Mouse (Mus musculus) ovary, adult 2 months (tissue): ENCODE data around the gene Shbg. TPM values are rescaled to one million over a fixed set of nuclear protein-coding genes. Genes with fewer than 3 reads are reported as not detected.

Experiments used
- polyA plus RNA-seq: library from polyadenylated mRNA; depleted of rRNA; stranded (reverse); fragments of >200 nt; gene quantifications from 2 replicates; pipeline ENCODE4 v1.2.3, GENCODE M21; 2012; rRNA removed

Gene Shbg
- polyA plus RNA-seq = 5.6 and 7.1 TPM in 2 replicates

DNA sequence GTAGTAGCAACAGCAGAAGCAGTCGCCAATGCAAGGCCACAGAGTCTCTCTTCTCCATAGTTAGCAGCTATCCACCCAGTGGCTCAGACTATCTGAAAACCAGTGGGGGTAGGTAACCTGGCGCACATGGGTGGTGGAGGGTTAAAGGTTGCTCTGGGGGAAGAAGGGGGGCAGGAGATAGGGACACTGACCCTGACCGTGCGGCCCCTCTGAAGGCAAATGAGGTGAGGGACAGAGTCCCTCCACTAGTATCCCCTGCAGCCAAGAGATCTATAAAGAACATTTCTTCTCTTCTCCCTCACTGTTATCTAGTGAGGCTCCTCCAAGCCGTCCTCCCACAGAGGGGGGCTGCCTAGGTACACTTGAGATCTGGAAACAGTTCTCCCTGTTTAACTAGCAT is at the start of gene Shbg:
Shbg (minus strand) TSS at position 101 of the 400 bp plus-strand sequence.

GRCm38 (mm10) chr11:69665961-69666664 is 48.4 kb upstream of the Shbg start, which contains the start of gene Cd68:
Gene Cd68, minus strand, starts transcription at chr11:69666153.

DNA sequence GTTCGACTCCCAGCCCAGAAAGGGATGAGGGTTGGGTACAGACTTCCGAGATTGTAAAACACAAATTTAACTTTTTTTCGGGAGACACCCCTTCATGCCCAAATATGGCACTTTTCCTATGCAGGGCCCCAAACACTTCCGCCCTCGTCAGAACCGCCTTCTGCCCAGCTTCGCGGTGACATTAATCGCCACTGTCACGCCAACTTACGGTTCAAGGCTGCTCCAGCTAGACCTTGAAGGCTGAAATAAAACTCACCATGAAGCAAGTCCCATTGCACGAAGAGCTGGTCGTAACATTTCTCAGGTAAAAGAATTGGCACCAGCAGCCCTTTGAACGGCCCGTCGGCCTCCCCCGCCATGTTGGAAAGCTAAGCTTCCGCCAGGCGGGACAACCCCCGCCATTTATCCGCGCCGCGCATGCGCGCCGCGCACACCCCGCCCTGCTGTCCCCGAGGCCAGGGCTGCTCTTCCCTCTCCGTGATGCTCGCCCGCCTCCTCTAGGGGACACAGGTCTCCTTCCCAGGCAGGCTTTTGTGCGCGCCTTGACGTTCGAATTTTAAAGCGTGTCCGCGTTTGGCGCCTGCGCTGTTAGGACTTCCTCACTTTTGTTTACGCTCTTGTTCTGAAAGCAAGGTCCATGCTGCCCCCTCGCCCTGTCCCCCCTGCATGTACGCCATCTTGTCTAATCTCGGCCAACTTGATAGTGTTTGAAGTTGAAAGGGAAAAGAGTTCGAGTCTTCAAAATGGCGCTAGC is 44.7 kb upstream of the Shbg start, which contains the start of gene Mpdu1:
Mpdu1 (minus strand) TSS at position 430 of the 754 bp plus-strand sequence.

GRCm38 (mm10) chr11:69655264-69656064 is 37.8 kb upstream of the Shbg start, which contains the start of gene Sox15:
Gene Sox15, plus strand, starts transcription at chr11:69655314.

GRCm38 (mm10) chr11:69632284-69633089 is 14.8 kb upstream of the Shbg start, which contains the start of gene Fxr2:
Gene Fxr2, plus strand, starts transcription at chr11:69632990.

DNA sequence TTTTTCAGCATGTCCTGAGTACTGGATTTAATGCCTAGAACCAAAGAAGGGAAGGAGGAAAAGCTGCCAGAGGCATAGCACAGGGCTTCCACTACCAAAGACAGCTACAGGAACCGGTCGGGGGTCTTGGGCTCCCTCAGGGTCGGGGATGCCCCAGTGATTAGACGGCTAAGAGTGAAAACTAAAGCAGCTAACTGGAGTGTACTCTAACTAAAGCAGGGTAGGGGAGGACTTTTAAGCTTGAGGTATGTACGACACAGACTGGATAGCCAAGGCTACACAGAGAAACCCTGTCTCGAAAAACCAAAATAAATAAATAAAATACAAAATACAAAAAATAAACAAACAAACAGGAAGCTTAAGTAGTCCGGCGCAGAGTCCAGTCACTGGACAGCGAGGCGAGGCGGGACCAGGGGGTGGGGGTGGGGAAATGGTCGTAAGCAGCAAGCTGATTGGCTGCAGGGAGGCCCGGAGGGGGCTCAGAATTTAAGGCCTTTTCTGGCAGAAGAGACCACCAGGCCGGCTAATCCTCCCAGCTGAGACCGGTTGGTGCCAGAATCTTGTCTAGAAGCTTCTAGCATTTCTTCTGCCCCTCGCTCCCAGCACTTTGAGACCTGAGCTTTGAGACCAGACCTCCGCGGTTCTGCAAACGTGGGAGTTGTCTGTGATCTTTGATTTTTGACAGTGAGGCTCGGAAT is 4.0 kb upstream of the Shbg start, which contains the start of gene Sat2:
Sat2 (plus strand) TSS at position 454 of the 698 bp plus-strand sequence.

DNA sequence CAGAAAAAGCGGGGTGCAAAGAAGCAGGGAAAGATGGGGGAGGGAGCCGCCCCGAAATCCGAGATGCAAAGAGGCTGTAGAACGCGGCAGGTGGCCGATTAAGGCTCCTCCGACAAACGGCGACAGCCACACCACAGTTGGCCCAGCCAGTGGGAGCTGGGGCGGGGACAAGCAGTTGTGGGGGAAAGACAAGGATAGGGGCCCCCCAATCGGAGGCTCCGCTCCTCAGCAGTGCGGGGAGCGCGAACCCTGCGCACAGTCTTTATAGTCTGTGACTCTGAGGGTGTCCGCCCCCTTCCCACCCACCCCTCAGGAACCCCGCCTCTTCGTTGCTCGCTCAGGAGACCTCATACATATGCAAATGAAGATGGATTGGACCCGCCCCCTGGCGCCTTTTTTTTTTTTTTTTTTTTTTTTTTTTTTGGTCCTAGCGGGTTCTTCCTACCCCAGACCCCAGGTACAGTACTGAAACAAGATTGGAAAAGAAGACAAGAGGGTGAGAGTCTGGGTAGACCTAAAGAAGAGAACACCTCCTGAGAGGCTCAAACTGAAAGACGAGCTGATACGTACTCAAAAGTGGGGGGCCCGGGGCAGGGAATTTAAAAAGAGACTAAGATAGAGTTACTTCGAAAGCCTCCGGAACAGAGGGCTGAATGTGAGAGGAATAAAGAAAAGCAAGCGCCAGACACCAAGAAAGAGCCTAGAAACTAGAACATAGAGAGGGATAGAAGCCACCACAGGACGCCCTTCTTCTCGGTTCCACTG is 11.8 kb downstream of the Shbg start, which contains the start of gene Atp1b2:
Atp1b2 (minus strand) TSS at position 217 of the 765 bp plus-strand sequence.

GRCm38 (mm10) chr11:69580091-69580514 is 37.6 kb downstream of the Shbg start, which contains the start of the genes Wrap53 and Trp53:
Gene Wrap53, minus strand, starts transcription at chr11:69580255.
Gene Trp53, plus strand, starts transcription at chr11:69580359.

Other genes with a start within 250 kb of the Shbg start
- 192 and 199 TPM in 2 replicates for gene Chd3, start 248.5 kb downstream of the Shbg start, polyA plus RNA-seq
- 297 and 329 TPM in 2 replicates for gene Naa38, start 222.4 kb downstream of the Shbg start, polyA plus RNA-seq
- 18.8 and 20.3 TPM in 2 replicates for gene Cyb5d1, start 222.3 kb downstream of the Shbg start, polyA plus RNA-seq
- 62.8 and 66.4 TPM in 2 replicates for gene Tmem88, start 219.7 kb downstream of the Shbg start, polyA plus RNA-seq
- gene Kdm6b, start 204.2 kb downstream of the Shbg start, polyA plus RNA-seq = 15.6 and 16.4 TPM in 2 replicates
- gene Dnah2, start 68.8 kb downstream of the Shbg start, polyA plus RNA-seq = 5.1 and 7.0 TPM in 2 replicates
- gene Efnb3, start 57.7 kb downstream of the Shbg start, polyA plus RNA-seq = 13.1 and 13.5 TPM in 2 replicates
- gene Wrap53, start 37.6 kb downstream of the Shbg start, polyA plus RNA-seq = 18.8 and 25.8 TPM in 2 replicates
- gene Trp53, start 37.5 kb downstream of the Shbg start, polyA plus RNA-seq = 145 and 203 TPM in 2 replicates
- 119 and 137 TPM in 2 replicates for gene Atp1b2, start 12.0 kb downstream of the Shbg start, polyA plus RNA-seq
- gene Sat2, start 4.1 kb upstream of the Shbg start, polyA plus RNA-seq = 4.8 and 5.1 TPM in 2 replicates
- 68.6 and 73.0 TPM in 2 replicates for gene Fxr2, start 15.1 kb upstream of the Shbg start, polyA plus RNA-seq
- 1.7 and 2.1 TPM in 2 replicates for gene Sox15, start 37.4 kb upstream of the Shbg start, polyA plus RNA-seq
- 95.9 and 115 TPM in 2 replicates for gene Mpdu1, start 44.7 kb upstream of the Shbg start, polyA plus RNA-seq
- 38.2 and 52.8 TPM in 2 replicates for gene Cd68, start 48.2 kb upstream of the Shbg start, polyA plus RNA-seq
- 252 and 395 TPM in 2 replicates for gene Eif4a1, start 54.5 kb upstream of the Shbg start, polyA plus RNA-seq
- gene Senp3, start 64.2 kb upstream of the Shbg start, polyA plus RNA-seq = 57.7 and 67.2 TPM in 2 replicates
- gene Tnfsf13, start 67.9 kb upstream of the Shbg start, polyA plus RNA-seq = 5.2 and 8.0 TPM in 2 replicates
- gene Tnfsf12, start 77.9 kb upstream of the Shbg start, polyA plus RNA-seq = 59.3 and 71.8 TPM in 2 replicates
- gene Tnfsfm13, start 78.2 kb upstream of the Shbg start, polyA plus RNA-seq = 12.8 and 20.4 TPM in 2 replicates
- gene Polr2a, start 140.7 kb upstream of the Shbg start, polyA plus RNA-seq = 17.8 and 29.7 TPM in 2 replicates
- gene Slc35g3, start 144.1 kb upstream of the Shbg start, polyA plus RNA-seq = 1.3 and 1.5 TPM in 2 replicates
- 48.6 and 69.0 TPM in 2 replicates for gene Zbtb4, start 148.0 kb upstream of the Shbg start, polyA plus RNA-seq
- gene Chrnb1, start 178.0 kb upstream of the Shbg start, polyA plus RNA-seq = 9.5 and 12.9 TPM in 2 replicates
- 7.8 and 8.5 TPM in 2 replicates for gene Fgf11, start 184.0 kb upstream of the Shbg start, polyA plus RNA-seq
- gene Tmem102, start 187.7 kb upstream of the Shbg start, polyA plus RNA-seq = 7.3 and 9.6 TPM in 2 replicates
- gene Gm39566, start 197.4 kb upstream of the Shbg start, polyA plus RNA-seq = not detected in 2 replicates
- not detected in 2 replicates for gene Spem2, start 200.6 kb upstream of the Shbg start, polyA plus RNA-seq
- 0.26 and 0.50 TPM in 2 replicates for gene Spem1, start 204.3 kb upstream of the Shbg start, polyA plus RNA-seq
- gene Nlgn2, start 219.9 kb upstream of the Shbg start, polyA plus RNA-seq = 79.8 and 101 TPM in 2 replicates
- 120 and 177 TPM in 2 replicates for gene Tmem256, start 220.6 kb upstream of the Shbg start, polyA plus RNA-seq
- gene Plscr3, start 228.5 kb upstream of the Shbg start, polyA plus RNA-seq = 145 and 168 TPM in 2 replicates
- 5.2 and 6.0 TPM in 2 replicates for gene Tnk1, start 240.8 kb upstream of the Shbg start, polyA plus RNA-seq